Mouse (Mus musculus) embryonic facial prominence, embryonic 11.5 days (tissue): ENCODE results near the gene Cd300lb. TPM values are rescaled to one million over a fixed set of nuclear protein-coding genes. Genes with fewer than 3 reads are reported as not detected.

Experiments
- ATAC-seq: fragments of 200-750 bp; cut with Nextera tagmentation; replicated peaks from 2 replicates; pipeline ENCODE4 v1.8.0; 2017; ENCODE audit warnings: low read depth; ENCODE audit not compliant: insufficient number of reproducible peaks, low FRiP score, low TSS enrichment
- DNase-seq: peaks from one replicate; pipeline ENCODE4 v3.0.0-alpha.2; 2015; ENCODE audit warnings: low spot score
- H3K27ac ChIP-seq: fragments of 300-500 bp; sonication (generic); replicated peaks from 2 replicates; pipeline ENCODE4 v1.5.1; 2014; ENCODE audit warnings: mild to moderate bottlenecking, low read depth, low read length, control low read depth
- H3K27me3 ChIP-seq: fragments of 300-500 bp; sonication (generic); 2 replicates; pipeline ENCODE4 v1.6.1; 2014; ENCODE audit warnings: mild to moderate bottlenecking, low read length, moderate library complexity, mixed read lengths; ENCODE audit not compliant: control insufficient read depth, insufficient read depth
- H3K36me3 ChIP-seq: fragments of 300-500 bp; sonication (generic); replicated peaks from 2 replicates; pipeline ENCODE4 v1.6.1; 2014; ENCODE audit warnings: low read depth, mild to moderate bottlenecking, low read length, moderate library complexity, mixed read lengths; ENCODE audit not compliant: control insufficient read depth, insufficient read depth
- H3K4me1 ChIP-seq: fragments of 300-500 bp; sonication (generic); 2 replicates; pipeline ENCODE4 v1.6.1; 2014; ENCODE audit warnings: low read length, mixed read lengths; ENCODE audit not compliant: control insufficient read depth, insufficient read depth
- H3K4me2 ChIP-seq: fragments of 300-500 bp; sonication (generic); 2 replicates; pipeline ENCODE4 v1.6.1; 2014; ENCODE audit warnings: low read depth, mild to moderate bottlenecking, control low read depth, low read length, moderate library complexity
- H3K4me3 ChIP-seq: fragments of 300-500 bp; sonication (generic); 2 replicates; pipeline ENCODE4 v1.5.1; 2014; ENCODE audit warnings: low read depth, low read length, control low read depth
- H3K9ac ChIP-seq: fragments of 300-500 bp; sonication (generic); replicated peaks from 2 replicates; pipeline ENCODE4 v1.6.1; 2014; ENCODE audit warnings: mild to moderate bottlenecking, control low read depth, low read length
- H3K9me3 ChIP-seq: fragments of 300-500 bp; sonication (generic); replicated peaks from 2 replicates; pipeline ENCODE4 v1.6.1; 2016; ENCODE audit warnings: mild to moderate bottlenecking, low read length, inconsistent platforms, mixed read lengths; ENCODE audit not compliant: control insufficient read depth
- WGBS: fragments of 180-500 bp; shearing (Covaris S2); extraction: QIAGEN DNeasy Blood & Tissue Kit; methylation state at CpG from one replicate; pipeline ENCODE4 v1.1.7; 2014; 5-methylcytosine and 5-hydroxymethylcytosine counted together
- polyA plus RNA-seq: library from polyadenylated mRNA; unstranded; fragments of >200 nt; fragmentation: Nextera tagmentation; extraction: Ambion mirVana; gene quantifications from 2 replicates; pipeline ENCODE4 v1.2.1, GENCODE M21; 2014

Gene Cd300lb
- polyA plus RNA-seq, result not detected in 2 replicates

- H3K9ac ChIP-seq, result no peak within 1 kb of the TSS
- H3K9me3 ChIP-seq, result no peaks in the 10 kb centered on the region
- ATAC-seq (no peak), DNase-seq (no peak)
- H3K27me3 ChIP-seq, result no peaks in the 10 kb centered on the region
- no peak within 1 kb of the TSS for H3K4me2 ChIP-seq
- H3K4me3 ChIP-seq, result no peak within 1 kb of the TSS
- no peak within 1 kb of the TSS for H3K27ac ChIP-seq
- WGBS, result 66% methylated on average over 6 of the region's 6 CpGs
- H3K36me3 ChIP-seq, result no peaks in the 10 kb centered on the region
- H3K4me1 ChIP-seq, result no peaks in the 10 kb centered on the region
Observed at GRCm38 (mm10) chr11:114934144-114934543, at the start of gene Cd300lb. Gene Cd300lb (minus strand): TSS chr11:114934386.

- Histone ChIP-seq H3K4me1 (no peaks in the 10 kb centered on the region), H3K27me3 (no peaks in the 10 kb centered on the region), H3K27ac (no peak overlapping the region), H3K9me3 (no peaks in the 10 kb centered on the region), H3K36me3 (no peaks in the 10 kb centered on the region), H3K4me3 (no peak overlapping the region), H3K9ac (no peak overlapping the region), H3K4me2 (no peak overlapping the region)
- DNase-seq (no peak), ATAC-seq (no peak)
- 74% methylated on average over 4 of the region's 4 CpGs for WGBS
Observed at GRCm38 (mm10) chr11:114981866-114982265, 47.7 kb upstream of the Cd300lb start.

GRCm38 (mm10) chr11:114972726-114973125 is 38.5 kb upstream of the Cd300lb start:
- no peak overlapping the region for H3K27ac ChIP-seq
- ATAC-seq (no peak), DNase-seq (no peak)
- H3K4me2 ChIP-seq, result no peak overlapping the region
- no peak overlapping the region for H3K4me3 ChIP-seq
- no peak overlapping the region for H3K9ac ChIP-seq
- no peaks in the 10 kb centered on the region for H3K36me3 ChIP-seq
- no peaks in the 10 kb centered on the region for H3K27me3 ChIP-seq
- H3K4me1 ChIP-seq, result no peaks in the 10 kb centered on the region
- H3K9me3 ChIP-seq, result no peaks in the 10 kb centered on the region
- 88% methylated on average over 10 of the region's 10 CpGs for WGBS

GRCm38 (mm10) chr11:114968752-114969207 is 34.6 kb upstream of the Cd300lb start, which contains the start of gene Cd300c:
Gene Cd300c (minus strand): TSS chr11:114969157.
- WGBS, result 86% methylated on average over 9 of the region's 9 CpGs
- H3K27me3 ChIP-seq, result no peaks in the 10 kb centered on the region
- no peak within 1 kb of the TSS for H3K9ac ChIP-seq
- no peaks in the 10 kb centered on the region for H3K4me1 ChIP-seq
- H3K27ac ChIP-seq, result no peak within 1 kb of the TSS
- ATAC-seq (no peak), DNase-seq (no peak)
- no peak within 1 kb of the TSS for H3K4me2 ChIP-seq
- no peak within 1 kb of the TSS for H3K4me3 ChIP-seq
- H3K9me3 ChIP-seq, result no peaks in the 10 kb centered on the region
- H3K36me3 ChIP-seq, result no peaks in the 10 kb centered on the region

- Histone ChIP-seq H3K4me3 (no peak overlapping the region), H3K9me3 (no peaks in the 10 kb centered on the region), H3K27ac (no peak overlapping the region), H3K4me2 (no peak overlapping the region), H3K27me3 (no peaks in the 10 kb centered on the region), H3K36me3 (no peaks in the 10 kb centered on the region), H3K4me1 (no peaks in the 10 kb centered on the region), H3K9ac (no peak overlapping the region)
- 56% methylated on average over 3 of the region's 3 CpGs for WGBS
- DNase-seq, result no peak
- ATAC-seq, result no peak
Observed at GRCm38 (mm10) chr11:114965182-114965828, 31.1 kb upstream of the Cd300lb start.

GRCm38 (mm10) chr11:114960369-114960768 is 26.2 kb upstream of the Cd300lb start:
- no peaks in the 10 kb centered on the region for H3K36me3 ChIP-seq
- H3K4me2 ChIP-seq, result no peak overlapping the region
- H3K4me1 ChIP-seq, result no peaks in the 10 kb centered on the region
- no peaks in the 10 kb centered on the region for H3K27me3 ChIP-seq
- H3K9me3 ChIP-seq, result no peaks in the 10 kb centered on the region
- ATAC-seq, result no peak
- WGBS, result 76% methylated on average over 1 of the region's 1 CpGs
- no peak for DNase-seq
- no peak overlapping the region for H3K4me3 ChIP-seq
- no peak overlapping the region for H3K9ac ChIP-seq
- H3K27ac ChIP-seq, result no peak overlapping the region

GRCm38 (mm10) chr11:114933591-114933990 is 595 bp downstream of the Cd300lb start:
- Histone ChIP-seq H3K27ac (no peak overlapping the region), H3K9ac (no peak overlapping the region), H3K4me1 (no peaks in the 10 kb centered on the region), H3K27me3 (no peaks in the 10 kb centered on the region), H3K4me3 (no peak overlapping the region), H3K4me2 (no peak overlapping the region), H3K36me3 (no peaks in the 10 kb centered on the region), H3K9me3 (no peaks in the 10 kb centered on the region)
- 78% methylated on average over 4 of the region's 4 CpGs for WGBS
- no peak for DNase-seq
- no peak for ATAC-seq

GRCm38 (mm10) chr11:114931041-114931440 is 3.1 kb downstream of the Cd300lb start:
- no peak overlapping the region for H3K9ac ChIP-seq
- WGBS, result 79% methylated on average over 5 of the region's 5 CpGs
- no peak overlapping the region for H3K4me2 ChIP-seq
- H3K36me3 ChIP-seq, result no peaks in the 10 kb centered on the region
- no peak for DNase-seq
- no peak for ATAC-seq
- no peak overlapping the region for H3K27ac ChIP-seq
- no peaks in the 10 kb centered on the region for H3K4me1 ChIP-seq
- H3K4me3 ChIP-seq, result no peak overlapping the region
- H3K27me3 ChIP-seq, result no peaks in the 10 kb centered on the region
- no peaks in the 10 kb centered on the region for H3K9me3 ChIP-seq
